Mouse (Mus musculus): ENCODE results near the gene Ccl9.

- no peak for TF ChIP-seq POLR2A (IDR thresholded peaks at IDR 0.05; ENCODE audit: low read depth, low read length)
- no peak for TF ChIP-seq CTCF (IDR thresholded peaks at IDR 0.05; ENCODE audit: borderline replicate concordance, insufficient read depth, low read length)
These were observed 15.0 kb upstream of the Ccl9 start for GRCm38 (mm10) chr11:83593453-83593852.

Data from embryonic fibroblast, embryonic 13.5 days (primary cell).